Mouse (Mus musculus) heart, adult 2 months (tissue): ENCODE measurements around the gene Mrpl10.

Experiments used
- CTCF ChIP-seq: fragments of 200-600 bp; IDR thresholded peaks from 2 replicates; pipeline ENCODE4 v1.8.1; 2022; ENCODE audit warnings: antibody characterized with exemption, mild to moderate bottlenecking, moderate library complexity
- EP300 ChIP-seq: fragments of 200-500 bp; IDR thresholded peaks from 2 replicates; pipeline ENCODE4 v1.6.1; 2011; ENCODE audit warnings: low read depth, low read length, control low read depth; ENCODE audit not compliant: insufficient read depth
- POLR2A ChIP-seq: fragments of 200-500 bp; IDR thresholded peaks from 2 replicates; pipeline ENCODE4 v1.6.1; 2011; ENCODE audit warnings: mild to moderate bottlenecking, low read depth, low read length, control low read depth; ENCODE audit not compliant: insufficient read depth

DNA sequence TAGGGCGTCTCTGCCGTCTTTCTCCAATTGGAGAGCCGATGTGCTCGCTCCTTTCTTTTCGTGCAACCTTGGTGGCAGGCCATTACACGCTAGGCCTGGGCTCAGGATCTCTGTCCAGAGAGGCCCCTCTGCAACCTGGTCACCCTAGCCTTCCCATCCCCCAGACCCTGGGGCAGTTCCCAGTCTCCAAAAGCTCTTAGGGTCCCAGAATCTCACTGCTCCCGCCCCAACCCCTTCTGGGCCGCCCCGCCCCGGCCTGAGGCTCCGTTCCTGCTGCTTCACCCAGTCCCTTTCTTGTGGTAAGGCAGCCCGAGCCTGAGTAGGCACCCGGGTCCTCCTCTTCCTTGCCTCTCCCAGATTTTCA, 22.0 kb upstream of the Mrpl10 start:
- TF ChIP-seq CTCF (no peak), EP300 (no peak), POLR2A (no peak)
